Mouse (Mus musculus) brain, embryonic 14.5 days (tissue): ENCODE measurements around the gene 1700016C15Rik.

ENCODE experiments used
- CTCF ChIP-seq: fragments of 200-500 bp; IDR thresholded peaks from 2 replicates; pipeline ENCODE4 v1.5.1; 2012; ENCODE audit warnings: inconsistent platforms, mild to moderate bottlenecking, moderate library complexity, borderline replicate concordance; ENCODE audit not compliant: insufficient read depth, insufficient read length; ENCODE audit errors: extremely low read depth
- POLR2A ChIP-seq: fragments of 200-500 bp; IDR thresholded peaks from 2 replicates; pipeline ENCODE4 v1.6.1; 2012; ENCODE audit warnings: mild to moderate bottlenecking, inconsistent platforms, borderline replicate concordance; ENCODE audit not compliant: poor library complexity, insufficient read depth, insufficient read length, severe bottlenecking; ENCODE audit errors: extremely low read depth

DNA sequence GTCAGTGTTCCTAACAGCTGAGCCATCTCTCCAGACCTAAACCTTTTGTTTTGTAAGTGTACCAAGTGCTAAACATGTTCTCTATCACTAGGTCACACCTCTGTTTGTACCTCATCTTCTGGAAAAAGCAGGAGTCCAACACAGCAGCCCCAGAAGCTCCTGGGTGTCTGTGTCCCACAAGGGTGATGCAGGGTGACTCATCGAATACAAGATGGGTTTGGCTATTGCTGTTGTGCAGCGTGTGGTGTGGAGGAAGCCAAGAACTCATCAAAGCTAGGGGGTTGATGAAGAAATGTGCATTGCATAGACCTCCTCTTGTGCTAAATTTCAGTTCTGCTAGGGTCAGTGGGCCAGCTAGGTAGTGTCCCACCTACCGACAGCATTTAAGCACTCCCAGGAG lies 43.5 kb upstream of the 1700016C15Rik start:
- TF ChIP-seq CTCF: no peak
- no peak for TF ChIP-seq POLR2A
